Mouse (Mus musculus) ES-E14 (cell line): ENCODE measurements around the gene 4930512M02Rik.
"Not testable (repeated sequence)": the region's sequence is repeated elsewhere in the genome, so short reads cannot be mapped to it uniquely, and the experiment has no call there.

Experiments
- CHD2 ChIP-seq: IDR thresholded peaks from 2 replicates; pipeline ENCODE4 v1.6.1; 2014; ENCODE audit warnings: mild to moderate bottlenecking, low read depth, low read length, inconsistent platforms
- HCFC1 ChIP-seq: IDR thresholded peaks from 2 replicates; pipeline ENCODE4 v1.6.1; 2012; ENCODE audit warnings: low read length, inconsistent platforms, borderline replicate concordance; ENCODE audit not compliant: insufficient read depth
- MAFK ChIP-seq: IDR thresholded peaks from 2 replicates; pipeline ENCODE4 v1.6.1; 2014; ENCODE audit warnings: mild to moderate bottlenecking, low read depth, low read length, inconsistent platforms; ENCODE audit not compliant: insufficient read depth
- ZC3H11A ChIP-seq: IDR thresholded peaks from 2 replicates; pipeline ENCODE4 v1.6.1; 2012; ENCODE audit warnings: low read depth, mild to moderate bottlenecking, inconsistent platforms, low read length, borderline replicate concordance
- ZNF384 ChIP-seq: IDR thresholded peaks from 2 replicates; pipeline ENCODE4 v1.6.1; 2012; ENCODE audit warnings: low read depth, low read length, inconsistent platforms

DNA sequence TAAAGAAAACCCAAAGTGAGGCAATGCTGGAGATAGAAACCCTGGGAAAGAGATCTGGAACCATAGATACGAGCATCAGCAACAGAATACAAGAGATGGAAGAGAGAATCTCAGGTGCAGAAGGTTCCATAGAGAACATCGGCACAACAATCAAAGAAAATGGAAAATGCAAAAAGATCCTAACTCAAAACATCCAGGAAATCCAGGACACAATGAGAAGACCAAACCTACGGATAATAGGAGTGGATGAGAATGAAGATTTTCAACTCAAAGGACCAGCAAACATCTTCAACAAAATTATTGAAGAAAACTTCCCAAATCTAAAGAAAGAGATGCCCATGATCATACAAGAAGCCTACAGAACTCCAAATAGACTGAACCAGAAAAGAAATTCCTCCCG, at the start of gene 4930512M02Rik:
- not testable (repeated sequence) for TF ChIP-seq CHD2, HCFC1, ZNF384, MAFK, ZC3H11A
